Mouse (Mus musculus) thymus, postnatal 14 days (tissue): Measurements from ENCODE around the gene Gfi1.
A peak's percentile ranks its signal among the peaks of the same experiment; 100 is the strongest.

Experiments used
- DNase-seq: peaks from one replicate; pipeline ENCODE4 v3.0.0; 2021

Gfi1 gene

DNA sequence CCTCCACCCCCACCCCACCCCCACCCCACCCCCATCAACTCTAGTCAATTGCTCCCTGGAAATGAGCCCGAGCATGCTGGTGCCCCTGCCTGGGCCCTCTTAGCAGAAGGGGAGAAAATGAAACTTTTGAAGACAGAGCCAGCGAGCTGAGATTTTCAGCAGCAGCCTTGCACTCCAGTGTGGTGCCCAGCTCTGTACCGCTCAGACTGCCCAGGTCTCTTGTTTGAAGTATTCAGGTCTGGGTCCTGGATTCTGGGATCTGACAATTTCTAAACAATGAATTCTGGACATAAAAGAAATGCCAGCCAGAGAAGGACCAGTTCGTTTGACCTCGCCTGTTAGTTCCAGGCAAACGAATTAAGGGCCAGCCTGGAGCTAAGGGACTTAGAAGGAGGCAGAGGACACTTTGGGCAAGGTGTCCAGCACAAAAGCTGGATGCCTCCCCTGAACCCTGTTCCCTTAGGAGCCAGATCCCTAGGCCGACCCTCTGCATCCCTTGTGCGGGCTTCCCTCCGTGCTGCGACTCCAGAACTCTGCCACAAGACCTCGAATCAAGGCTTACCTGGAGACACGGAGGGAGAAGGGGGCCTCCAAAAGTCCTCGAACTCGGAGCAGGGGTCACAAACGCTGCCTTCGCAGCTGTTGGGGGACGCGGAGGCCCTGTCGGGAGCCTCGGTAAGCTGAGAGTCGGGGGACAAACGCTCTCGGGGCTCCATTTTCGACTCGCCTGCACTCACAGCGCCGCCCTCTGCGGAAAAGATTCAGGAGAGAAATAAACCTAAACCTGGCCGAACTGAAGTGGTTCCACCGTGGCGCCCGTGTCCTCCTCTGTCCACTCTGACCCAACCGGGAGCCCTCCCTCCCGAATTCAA lies 2.9 kb downstream of the Gfi1 start:
- DNase-seq, result peak; percentile 78

DNA sequence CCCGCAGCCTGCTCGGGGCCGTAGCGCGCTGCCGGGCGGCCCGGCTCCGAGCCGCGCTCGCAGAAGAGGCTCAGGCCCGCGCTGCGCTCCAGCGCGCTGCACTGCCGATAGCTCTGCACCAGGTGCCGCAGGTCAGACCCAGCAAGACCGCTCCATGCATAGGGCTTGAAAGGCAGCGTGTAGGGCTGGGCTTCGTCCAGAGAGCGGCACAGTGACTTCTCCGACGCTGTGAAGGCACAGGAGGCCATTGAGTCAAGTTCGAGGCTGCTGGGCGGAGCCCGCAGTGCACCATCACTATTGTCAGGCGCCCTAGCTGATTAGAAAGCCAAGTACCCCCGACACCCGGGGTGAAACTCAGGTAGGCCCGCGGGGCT lies 4.2 kb downstream of the Gfi1 start:
- DNase-seq, result no peak

DNA sequence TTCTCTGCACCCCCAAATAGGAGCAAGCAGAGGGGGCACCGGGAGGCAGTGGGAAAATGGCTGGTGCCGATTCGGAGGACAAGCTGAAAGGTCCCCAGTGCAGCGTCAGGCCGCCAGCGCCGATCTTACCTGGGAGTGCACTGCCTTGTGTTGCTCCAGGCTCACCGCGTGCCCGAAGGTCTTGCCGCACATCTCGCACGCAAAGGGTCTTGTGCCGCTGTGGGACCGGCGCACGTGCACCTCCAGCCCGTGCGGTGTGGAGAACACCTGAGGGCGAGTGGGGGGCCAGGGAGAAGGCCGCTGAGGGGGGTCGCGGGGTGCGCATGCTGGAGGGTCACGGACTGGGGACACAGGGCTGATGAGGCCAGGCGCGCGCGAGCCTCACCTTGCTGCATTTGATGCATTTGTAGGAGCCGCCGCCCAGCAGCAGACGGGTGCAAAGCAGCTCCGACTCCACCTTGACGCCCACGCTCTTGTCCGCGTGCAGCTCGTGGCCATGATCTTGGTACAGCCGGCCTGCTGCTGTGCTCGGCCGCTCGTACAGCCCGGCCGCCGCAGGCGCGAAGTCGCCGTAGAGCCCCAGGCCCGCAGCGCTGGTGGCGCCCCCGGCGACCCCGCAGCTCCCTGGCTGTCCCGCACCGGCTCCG lies 4.7 kb downstream of the Gfi1 start:
- DNase-seq, result no peak

DNA sequence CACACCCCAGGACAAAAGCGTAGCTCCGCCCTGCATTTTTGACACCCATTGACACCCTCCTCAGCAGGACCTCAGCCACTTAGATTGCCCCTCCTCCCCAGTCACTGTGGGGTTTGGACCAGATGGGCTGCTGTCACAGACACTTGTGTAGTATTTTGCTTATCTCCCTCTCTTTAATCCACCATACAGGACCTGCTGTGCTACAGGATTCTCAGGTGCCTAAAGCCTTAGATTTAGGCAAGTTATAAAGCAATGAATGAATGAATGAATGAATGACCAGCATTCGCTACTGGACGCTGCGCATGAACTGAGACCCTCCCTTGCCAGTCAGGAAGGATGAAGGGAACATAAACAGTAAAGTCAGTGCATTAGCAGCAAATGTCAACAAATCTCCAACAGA lies 5.3 kb downstream of the Gfi1 start:
- peak; percentile 44 for DNase-seq

DNA sequence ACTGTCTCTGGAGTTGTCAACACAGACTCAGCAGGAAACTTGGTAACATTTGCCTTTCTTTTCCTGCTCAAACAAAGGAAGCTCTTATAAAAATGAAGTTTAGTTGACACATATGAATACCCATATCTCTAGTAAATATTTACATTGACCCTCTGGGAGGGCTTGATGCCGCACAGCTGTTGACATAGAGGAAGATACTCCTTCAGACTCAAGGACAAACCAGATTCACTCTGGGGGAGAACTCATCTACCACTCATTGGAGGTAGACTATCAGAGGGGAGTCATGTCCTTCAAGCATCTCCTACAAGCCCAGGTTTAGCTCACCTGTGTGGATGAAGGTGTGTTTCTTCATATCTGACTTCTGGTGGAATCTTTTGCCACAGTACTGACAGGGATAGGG lies 6.0 kb downstream of the Gfi1 start:
- no peak for DNase-seq

DNA sequence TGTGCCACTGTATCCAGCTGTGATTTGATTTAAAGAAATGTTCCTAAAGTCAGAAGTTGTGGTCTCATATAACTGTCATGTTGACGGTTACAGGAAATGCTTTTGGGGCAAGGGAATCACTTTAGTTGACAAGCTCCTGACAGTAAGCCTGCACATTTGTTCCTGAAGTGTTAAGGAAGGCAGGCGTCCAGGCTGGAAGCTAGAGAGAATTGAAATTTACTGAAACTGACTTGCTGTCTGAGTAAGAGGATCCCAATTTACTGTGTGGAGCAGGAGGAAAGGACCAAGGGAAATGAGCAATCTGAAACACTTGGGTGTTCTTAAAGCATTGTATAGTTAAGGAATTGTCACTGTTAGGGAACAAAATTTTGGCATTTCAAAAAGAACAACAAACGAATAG lies 6.6 kb downstream of the Gfi1 start:
- no peak for DNase-seq

DNA sequence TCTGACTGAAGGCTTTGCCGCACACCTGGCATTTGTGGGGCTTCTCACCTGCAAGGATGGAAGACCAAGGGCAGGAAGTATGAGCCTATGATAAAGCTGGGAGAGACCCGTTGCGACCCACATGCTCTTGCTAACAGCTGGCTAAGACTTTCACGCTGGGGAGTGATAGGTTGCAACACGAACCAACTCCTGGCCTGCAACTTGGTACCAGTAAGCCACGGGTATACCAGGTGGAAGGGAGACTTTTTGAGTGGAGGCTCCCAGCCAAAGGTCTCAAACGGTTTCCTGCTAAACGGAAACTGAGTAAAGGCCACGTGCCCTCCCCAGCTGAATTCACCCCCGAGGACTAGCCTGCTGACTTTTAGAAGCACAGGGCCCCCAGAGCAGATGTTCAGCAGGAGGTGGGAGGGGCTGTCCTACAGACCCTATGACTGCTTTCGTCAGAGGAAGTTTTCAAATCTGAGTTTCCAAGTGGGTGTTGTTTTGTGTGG lies 7.9 kb downstream of the Gfi1 start:
- peak; percentile 91 for DNase-seq

DNA sequence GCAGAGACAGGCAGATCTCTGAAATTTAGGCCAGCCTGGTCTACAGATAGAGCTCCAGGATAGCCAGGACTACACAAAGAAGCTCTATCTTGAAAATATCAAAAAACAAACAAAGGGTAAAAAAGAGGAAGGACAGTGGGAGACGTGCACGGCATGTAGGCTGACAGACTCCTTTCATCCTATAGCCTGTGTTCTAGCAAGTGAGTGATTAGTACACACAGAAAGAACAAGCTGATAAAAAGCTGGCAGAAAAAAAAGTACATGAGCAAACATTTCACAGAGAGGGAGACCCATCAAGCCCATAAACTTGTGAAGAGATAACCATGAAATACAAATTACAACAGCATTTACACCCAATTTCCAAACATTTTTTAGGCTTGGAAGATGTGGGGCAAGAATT lies 14.1 kb downstream of the Gfi1 start:
- DNase-seq, result no peak

DNA sequence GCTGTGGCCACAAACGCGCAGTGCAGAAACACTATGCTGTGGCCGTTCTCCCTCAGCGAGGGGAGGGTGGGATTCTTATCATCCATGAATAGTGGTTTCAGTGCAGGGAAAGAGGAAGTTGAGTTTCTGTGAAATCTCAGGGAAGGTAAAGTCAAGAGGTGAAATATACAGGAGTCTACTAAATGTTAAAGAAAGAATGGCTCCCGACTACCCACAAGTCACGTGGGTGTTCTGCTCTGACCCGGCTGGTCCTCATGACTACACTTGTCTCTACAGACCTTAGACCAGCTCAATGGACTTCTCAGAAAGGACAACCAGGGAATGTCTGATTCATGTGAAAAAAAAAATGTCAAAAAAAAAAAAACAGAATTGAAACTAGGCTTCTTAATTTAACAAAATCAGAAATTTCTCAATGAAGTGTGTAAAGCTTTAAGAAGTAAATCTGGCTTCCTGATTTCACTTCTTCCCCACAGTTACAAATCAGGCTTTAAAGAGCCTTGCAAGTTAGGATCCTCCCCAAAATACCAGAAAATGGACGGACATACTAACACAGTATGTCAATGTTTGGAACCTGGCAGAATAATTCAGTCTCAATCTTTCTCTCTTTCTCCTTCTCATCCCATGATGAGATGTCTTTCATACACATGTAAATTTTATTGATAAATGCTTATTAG lies 17.6 kb downstream of the Gfi1 start:
- DNase-seq, result no peak

DNA sequence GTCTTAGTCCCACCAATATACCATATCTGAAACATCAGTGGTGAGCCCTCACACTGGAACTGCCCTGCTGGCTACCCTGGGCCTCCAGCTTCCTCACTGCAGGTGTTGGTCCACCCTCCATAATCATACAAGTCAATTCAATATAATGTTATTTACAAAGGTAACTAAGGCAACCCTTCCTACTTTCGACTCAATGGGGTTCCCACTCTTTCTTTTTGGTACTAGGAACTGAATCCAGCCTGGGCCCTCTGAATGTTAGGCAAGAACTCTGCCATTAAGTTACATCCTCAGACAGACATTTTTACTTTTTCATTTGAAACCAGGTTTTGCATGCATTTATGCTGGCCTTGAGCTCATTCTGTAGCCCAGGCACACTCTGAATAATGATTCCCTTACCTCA lies 19.6 kb downstream of the Gfi1 start:
- no peak for DNase-seq

DNA sequence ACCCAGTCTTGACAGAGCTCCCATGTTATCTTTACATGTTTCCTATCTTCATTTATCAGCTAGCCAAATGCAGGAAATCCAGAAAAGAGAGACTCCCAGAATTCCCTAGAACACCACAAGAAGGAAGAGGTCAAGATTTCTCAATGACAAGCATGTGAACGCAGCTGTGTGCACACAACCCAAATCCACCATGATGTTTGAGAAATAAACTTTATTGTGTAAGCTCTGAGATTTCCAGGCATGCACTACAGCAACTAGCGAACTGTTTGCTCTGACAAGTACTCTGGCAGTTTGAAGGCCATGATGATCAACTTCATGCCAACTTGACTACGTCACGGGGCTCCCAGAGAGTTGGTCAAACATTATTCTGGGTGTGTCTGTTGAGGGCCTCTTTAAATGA lies 20.1 kb downstream of the Gfi1 start:
- no peak for DNase-seq

DNA sequence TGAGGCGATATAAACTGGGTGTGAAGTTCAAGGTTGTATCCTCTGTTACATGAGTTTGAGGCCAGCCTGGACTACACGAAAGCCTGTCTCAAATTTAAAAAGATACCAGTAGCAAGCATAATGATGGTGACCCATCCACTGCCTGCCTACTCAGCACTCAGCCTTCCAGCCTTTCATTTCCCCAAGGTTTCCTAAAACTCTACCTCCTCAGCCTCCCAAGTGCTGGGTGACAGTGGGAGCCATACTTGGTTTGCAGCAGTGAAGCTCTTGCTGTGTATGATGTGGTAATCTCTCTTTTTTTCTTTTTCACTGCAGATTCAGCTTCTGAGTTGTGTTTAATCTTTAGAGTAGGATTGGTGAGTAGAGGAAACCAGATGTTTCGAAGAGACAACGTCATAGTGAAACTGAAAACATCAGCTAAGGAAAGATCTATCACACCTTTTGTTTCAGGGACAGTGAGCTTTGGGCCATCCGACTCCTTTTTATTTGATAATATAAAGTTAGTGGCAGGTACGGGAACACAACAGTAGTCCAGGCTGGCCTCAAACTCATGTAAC lies 22.6 kb downstream of the Gfi1 start:
- peak; percentile 52 for DNase-seq

DNA sequence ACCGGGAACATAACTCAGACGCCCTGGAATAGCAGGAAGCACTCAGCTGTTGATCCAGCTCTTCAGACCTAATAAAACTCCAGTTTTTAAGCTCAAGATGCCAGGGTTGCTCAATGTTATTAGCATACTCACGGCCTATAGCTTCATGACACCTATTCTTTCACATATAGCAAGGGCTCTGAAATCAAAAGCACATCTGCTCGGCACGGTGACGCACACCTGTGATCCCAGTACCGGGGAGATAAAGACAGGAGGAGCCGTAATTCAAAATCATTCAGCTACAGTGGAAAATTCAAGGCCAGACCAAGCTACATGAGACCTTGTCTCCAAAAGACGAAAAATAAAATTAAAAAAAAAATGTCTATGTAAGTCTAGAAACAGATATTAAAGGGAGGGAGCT lies 24.2 kb downstream of the Gfi1 start:
- DNase-seq, result peak; percentile 54

DNA sequence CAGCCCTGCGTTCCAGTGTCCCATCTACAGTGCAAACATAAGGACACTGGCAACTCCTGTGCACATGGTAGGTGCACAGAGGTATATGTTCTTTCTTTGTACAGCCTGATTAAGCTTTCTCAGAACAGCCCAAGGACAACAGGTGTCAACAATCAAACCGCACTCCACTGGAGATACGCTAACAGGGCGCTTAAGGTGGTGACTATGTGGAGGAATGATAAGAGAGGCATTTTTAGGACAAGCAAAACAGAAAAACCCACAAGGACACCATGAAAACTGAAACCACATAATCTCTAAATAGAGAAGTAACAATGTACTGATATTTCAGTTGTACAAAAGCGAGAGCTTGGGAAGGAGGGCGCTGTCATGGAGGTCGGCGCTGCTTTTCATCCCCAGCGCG lies 25.0 kb downstream of the Gfi1 start:
- DNase-seq, result peak; percentile 41

DNA sequence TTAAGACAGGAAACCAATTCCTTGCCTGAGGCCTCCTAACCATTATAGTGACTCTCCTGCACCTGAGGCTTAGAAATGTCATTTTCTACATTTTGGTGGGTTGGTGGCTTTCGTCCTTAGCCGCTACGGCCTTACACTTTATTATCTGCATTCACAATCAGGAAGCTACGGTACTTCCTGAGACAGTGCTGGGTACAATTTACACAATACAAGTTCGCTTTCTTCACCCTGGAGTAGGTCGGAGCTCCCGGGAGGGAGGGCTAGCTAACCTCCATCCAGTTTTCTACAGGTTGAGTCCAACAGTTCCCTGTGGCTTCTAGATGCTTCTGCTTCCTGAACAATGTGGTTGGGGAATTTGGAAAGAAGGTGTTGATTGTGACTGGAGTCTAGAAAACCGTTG lies 26.9 kb downstream of the Gfi1 start:
- DNase-seq, result no peak

DNA sequence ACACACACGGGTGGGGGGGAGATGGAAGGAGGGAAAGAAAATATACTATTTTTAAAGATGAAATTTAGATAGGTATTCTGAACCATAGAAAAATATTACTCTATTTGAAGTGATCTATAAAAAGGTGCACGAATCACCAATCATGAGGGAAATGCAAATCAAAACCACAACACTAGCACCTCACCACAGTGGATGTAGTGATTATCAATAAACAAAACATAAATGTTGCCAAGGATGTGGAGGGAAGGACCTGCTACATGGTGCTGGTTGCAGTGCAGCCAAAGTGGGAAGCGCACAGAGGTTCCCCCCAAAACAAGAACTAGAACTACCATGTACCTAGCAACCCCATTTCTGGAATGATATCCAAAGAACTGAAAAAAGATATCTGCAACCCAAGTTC lies 30.8 kb downstream of the Gfi1 start:
- DNase-seq, result no peak

DNA sequence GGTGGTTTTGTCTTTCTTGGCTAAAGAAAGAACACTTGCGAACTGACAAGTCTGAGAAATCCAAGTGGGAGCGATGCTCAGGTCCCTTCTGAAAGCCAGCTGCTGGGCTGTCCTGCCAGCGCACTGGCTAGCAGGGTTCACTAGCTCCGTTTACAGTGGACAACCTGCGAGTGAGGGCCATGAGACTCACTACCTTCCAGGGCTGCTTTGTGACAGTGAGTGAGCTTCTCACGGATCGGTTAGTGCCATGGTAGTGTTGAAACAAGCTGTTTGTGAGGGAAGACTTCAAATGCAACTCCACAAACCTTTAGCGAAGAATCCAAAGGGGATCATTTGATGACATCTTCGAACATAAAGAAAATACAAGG lies 37.4 kb downstream of the Gfi1 start:
- no peak for DNase-seq

DNA sequence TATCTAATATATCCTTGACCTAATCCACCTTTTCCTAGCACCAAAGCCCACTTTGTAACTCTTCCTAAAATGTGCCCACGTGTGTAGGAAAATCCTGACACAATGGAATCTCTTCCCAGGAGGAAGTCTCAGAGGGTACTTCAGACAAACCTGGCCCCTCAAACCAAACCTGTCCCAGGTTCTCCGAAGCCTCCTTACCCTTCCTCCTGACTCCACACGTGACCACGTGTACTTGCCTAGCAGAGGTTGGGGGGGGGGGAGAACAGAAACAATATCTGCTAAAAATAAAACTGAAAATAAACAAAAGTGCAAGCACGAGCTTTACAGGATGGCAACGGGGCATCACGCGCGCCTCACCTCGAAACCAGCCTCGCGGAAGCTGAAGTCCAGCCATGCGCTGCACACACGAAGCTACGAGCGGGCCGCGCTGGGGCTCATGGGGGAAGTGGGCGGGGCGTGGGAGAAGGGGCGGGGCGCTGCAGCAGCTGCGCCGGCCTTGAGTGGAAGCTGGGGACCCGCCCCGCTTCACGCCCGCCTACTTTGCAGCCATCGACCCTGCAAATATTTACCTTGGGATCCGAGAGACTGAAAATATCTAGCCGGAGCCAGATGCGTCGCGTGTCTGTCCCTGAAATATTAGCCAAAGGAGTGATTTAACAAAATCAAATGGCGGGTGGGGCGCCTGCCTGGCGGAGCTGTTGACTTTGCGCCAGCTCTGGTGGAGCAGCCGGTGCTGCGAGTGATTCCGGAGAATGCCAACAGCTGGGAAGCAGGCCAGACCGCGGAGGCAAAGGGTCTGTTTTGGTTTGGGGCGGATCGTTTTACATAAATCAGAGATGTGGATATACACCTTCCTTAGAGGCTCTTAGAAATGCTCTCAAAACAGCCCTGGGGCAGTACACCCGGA lies 38.0 kb downstream of the Gfi1 start:
- peak; percentile 90 for DNase-seq

DNA sequence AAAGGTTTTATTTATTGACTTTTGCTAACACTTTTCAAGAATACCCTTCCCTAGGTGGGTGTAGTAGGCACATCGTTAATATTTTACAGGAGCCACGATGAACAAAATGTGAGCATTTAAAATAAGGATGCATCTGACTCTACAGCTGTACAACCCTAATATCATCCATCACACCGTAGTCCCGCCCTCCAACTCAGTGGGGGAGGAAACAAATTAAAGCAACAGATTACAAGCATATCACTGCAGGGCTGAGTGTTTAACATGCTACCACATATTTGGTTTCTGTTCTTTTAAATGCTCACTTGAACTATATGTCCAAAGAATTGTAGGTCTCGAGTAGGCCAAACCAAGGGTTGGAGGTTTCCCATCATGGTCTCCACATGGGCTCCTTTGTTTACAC lies 38.7 kb downstream of the Gfi1 start:
- DNase-seq, result peak; percentile 17

DNA sequence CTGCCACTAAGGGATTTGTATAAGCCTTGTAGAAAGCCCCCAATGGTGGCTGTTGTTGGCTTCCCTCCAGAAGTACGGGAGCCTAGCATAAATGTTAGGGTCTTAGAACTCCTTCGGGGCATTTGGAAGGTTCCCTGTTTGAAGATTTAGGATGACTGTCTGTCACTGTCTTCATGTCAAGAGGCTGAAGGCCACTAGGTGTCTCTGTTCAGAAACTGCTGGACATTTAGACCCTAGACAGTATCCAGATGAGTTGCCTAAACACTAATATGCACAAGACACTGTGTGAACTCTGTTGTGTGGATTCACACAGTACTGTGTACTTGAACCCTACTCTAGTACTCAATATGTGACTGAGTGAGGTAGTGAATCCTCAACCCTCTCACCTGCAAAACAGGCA lies 41.5 kb downstream of the Gfi1 start:
- DNase-seq, result peak; percentile 38

DNA sequence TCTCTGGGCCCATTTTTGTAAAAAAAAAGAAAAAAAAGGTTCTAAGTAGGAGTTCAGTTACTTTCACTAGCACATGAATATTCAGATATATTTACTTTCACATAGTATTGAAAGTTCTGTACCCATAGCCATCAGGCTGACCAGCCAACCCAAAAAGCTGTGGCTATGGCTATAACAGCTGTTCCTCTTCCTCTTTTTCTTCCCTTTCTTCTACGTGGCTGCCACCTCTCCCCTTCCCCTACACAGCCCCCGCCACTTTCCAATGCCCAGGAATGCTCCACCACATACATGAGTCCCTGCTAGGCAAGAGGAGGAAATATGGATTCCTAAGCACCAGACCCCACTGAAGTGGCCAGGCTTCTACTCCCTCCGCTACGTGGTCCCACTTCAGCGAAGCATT lies 44.5 kb downstream of the Gfi1 start:
- no peak for DNase-seq

DNA sequence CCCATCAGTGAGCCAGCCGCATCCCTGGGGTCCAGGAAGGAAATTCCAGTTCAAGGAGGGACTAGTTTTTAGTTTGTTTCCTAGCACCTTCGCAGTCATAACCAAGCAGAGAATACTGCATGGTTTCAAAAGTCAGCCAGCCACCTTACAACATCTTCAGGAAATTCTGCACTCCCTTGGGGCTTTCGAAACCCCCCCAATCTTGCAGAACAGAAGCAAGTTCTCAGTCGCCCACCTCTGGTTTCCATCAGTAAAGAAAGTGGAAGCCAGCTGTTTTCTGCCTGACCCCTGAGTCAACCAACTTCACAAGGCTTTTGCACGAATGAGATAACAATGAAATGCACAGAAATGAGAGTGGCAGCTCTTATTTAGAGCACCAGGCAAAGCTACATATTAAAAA lies 47.4 kb downstream of the Gfi1 start:
- no peak for DNase-seq
